Mouse (Mus musculus) testis, adult 2 months (tissue): ENCODE measurements around the gene Foxj3.

Experiments
- CTCF ChIP-seq: fragments of 200-500 bp; IDR thresholded peaks from 2 replicates; pipeline ENCODE4 v1.5.1; 2012; ENCODE audit warnings: low read depth, mild to moderate bottlenecking, inconsistent platforms, low read length, moderate library complexity; ENCODE audit not compliant: control insufficient read depth, insufficient read depth, insufficient replicate concordance
- POLR2A ChIP-seq: fragments of 200-500 bp; IDR thresholded peaks from 2 replicates; pipeline ENCODE4 v1.6.1; 2012; ENCODE audit warnings: low read depth, mild to moderate bottlenecking, inconsistent platforms, low read length, moderate library complexity; ENCODE audit not compliant: control insufficient read depth

- TF ChIP-seq CTCF (no peak), POLR2A (no peak)
Measured at GRCm38 (mm10) chr4:119637176-119637845, 100.5 kb downstream of the Foxj3 start, which contains the start of gene Guca2a.
